Mouse (Mus musculus) T-helper 1 cell (primary cell): ENCODE measurements around the gene Tymp.

Experiments
- in situ Hi-C: fragments of 300-600 bp; cut with MboI, MseI; formaldehyde crosslinking; loops from one replicate; pipeline ENCODE4 v1.15.1; 2025; ENCODE audit warnings: high pct_unique_total_duplicates

Gene Tymp

DNA sequence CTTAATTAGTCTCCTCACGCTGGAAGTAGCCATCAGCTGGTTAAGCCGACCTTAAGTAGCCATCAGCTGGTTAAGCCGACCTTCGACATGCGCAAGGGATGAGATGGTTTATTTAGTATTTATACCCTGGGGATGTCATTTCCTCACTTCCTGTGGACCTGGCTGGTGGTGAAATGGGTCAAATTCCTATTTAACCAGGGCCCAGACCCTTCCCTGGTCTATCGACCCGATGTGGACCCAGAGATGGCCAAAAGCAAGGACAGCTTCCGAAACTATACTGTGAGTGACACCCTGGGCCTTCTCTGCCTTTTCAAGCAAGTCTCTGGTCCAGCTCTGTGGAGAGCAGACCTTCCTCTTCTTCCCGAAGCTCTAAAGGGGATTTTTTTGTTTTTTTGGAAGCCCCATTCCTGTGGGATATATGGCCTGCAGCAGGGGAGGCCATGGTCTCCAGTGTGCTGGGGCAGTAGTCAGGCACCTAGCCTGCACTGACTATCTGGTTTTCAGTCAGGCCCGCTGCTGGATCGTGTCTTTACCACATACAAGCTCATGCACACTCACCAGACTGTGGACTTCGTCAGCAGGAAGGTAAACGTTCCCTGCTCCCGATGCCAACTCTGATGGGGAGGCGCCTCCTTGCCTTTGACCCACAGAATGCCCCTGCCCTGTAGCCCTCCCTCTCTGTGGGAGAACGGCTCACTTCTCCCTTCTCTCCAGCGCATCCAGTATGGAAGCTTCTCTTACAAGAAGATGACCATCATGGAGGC lies 41.9 kb downstream of the Tymp start:
- in situ Hi-C loops = no loop called here

DNA sequence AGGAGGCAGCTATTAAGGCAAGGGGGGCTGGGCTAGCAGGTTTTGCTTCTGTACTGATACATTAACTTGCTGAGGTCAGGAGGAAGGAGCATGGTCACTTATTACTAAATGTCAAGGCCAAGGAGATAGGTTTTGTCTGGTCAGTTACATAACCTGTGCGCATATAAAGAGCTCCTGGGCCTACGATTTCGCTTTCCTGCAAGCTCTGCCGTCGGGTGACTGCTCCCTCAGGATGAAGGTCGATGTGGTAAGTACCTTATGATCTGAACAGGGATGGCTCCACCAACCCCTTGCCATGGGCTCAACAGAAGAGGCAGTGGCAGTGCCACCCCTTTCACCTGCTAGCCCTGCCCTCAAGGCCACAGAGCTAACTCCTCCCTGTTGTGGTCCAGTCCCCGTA lies 42.6 kb downstream of the Tymp start, which contains the start of gene Miox:
Gene Miox, plus strand, starts transcription at position 128 of the 400 bp plus-strand sequence.
- in situ Hi-C loops = no loop called here

GRCm38 (mm10) chr15:89326441-89326840 lies 50.4 kb downstream of the Tymp start:
- in situ Hi-C loops = no loop called here

DNA sequence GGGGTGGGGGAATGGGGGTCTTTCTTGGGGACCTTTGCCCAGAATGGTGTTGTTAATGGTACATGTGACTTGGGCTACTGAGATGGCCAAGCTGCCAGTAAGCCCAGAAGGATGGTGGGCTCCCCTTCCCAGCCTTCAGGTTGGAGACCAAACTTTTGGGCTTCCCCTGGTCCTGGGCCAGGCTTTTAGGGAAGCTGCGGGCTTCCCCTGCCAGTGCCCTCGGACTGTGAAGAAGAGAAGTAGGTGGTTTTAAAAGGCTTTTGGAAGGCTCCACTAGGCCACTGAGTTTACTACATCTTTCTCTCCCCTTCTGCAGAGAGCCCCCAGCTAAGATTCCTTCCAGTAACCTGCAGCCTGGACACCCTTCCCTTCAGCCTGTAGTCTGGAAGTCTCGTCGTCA lies 53.2 kb downstream of the Tymp start:
- in situ Hi-C loops = no loop called here

GRCm38 (mm10) chr15:89322670-89323522 lies 53.9 kb downstream of the Tymp start, which contains the start of gene Adm2:
TSS of gene Adm2 (plus strand) at chr15:89322720.
- in situ Hi-C loops = no loop called here
